ENCODE assay signal across 10 mouse cellular contexts in the genomic region with DNA sequence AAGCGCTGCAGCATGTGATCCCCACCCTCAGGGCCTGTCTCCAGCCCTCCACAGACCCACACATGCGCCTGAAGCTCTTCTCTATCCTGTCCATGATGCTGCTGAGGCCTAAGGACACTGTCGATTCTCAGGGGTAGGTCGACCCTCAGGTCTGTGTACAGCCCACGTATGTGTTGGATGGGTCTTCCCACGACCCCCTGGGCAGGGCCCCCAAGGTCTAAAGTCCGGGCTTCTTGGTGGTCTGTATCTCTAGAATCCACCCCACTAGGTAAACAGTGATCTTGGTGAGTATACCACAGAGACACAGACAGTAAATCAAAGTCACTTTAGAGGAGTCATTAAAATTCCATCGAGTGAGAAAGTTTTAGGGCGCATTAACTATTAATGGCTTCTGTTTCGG. TPM values are rescaled to one million over a fixed set of nuclear protein-coding genes. Genes with fewer than 3 reads are reported as not detected.
DNase-seq lines count a peak whose midpoint lies in the region; ATAC-seq and TF ChIP-seq lines count a peak whose summit lies in the region.
"Had no signal": no experiment of that assay in that cellular context is flagged by ENCODE, and none has a peak within 500 bp of the region (broad histone marks: within the 10 kb centered on the region; RNA-seq: fewer than 3 reads in every experiment).

No protein-coding gene starts in this region.

- CTCF ChIA-PET in Patski (lab: Charles Lee), result no interaction called here

- no peak overlapping the region for H3K4me2 ChIP-seq in hindbrain, embryonic 13.5 days
- no peak overlapping the region for H3K4me2 ChIP-seq in hindbrain, embryonic 12.5 days (replicated peaks)
- H3K4me2 ChIP-seq in embryonic facial prominence, embryonic 14.5 days (ENCODE audit: low read depth, low read length), result no peak overlapping the region
- no peak overlapping the region for H3K4me2 ChIP-seq in midbrain, embryonic 11.5 days
- H3K4me2 ChIP-seq: liver, embryonic 11.5 days had no signal

- H3K4me3 ChIP-seq in hindbrain, embryonic 13.5 days, result no peak overlapping the region
- H3K4me3 ChIP-seq in hindbrain, embryonic 12.5 days, result no peak overlapping the region
- no peak overlapping the region for H3K4me3 ChIP-seq in embryonic facial prominence, embryonic 14.5 days (ENCODE audit: low read depth, low read length)
- H3K4me3 ChIP-seq in midbrain, embryonic 11.5 days (ENCODE audit: low read depth, low read length), result no peak overlapping the region

- peak; percentile 10 for DNase-seq in Patski (ENCODE audit: low read depth, low spot score)
- DNase-seq in embryonic facial prominence, embryonic 14.5 days (ENCODE audit: low spot score), result no peak
- DNase-seq in midbrain, embryonic 11.5 days (ENCODE audit: low spot score, missing footprints), result no peak
- no peak for DNase-seq in urinary bladder, postnatal 36 days (ENCODE audit: low spot score in 2 of 2)
- no peak for DNase-seq in right cerebral cortex, postnatal 14 days
- DNase-seq in thymus, postnatal 14 days, result no peak
- DNase-seq: cerebellum, adult 2 months had no signal

- no peaks in the 10 kb centered on the region for H3K27me3 ChIP-seq in hindbrain, embryonic 13.5 days
- H3K27me3 ChIP-seq in hindbrain, embryonic 12.5 days, result no peaks in the 10 kb centered on the region
- H3K27me3 ChIP-seq in Patski, result no peaks in the 10 kb centered on the region
- H3K27me3 ChIP-seq in embryonic facial prominence, embryonic 14.5 days (replicated peaks; ENCODE audit: control insufficient read depth, insufficient read depth, low read length), result no peaks in the 10 kb centered on the region
- no peaks in the 10 kb centered on the region for H3K27me3 ChIP-seq in midbrain, embryonic 11.5 days (ENCODE audit: control insufficient read depth, insufficient read depth, low read length)

- no peaks in the 10 kb centered on the region for H3K9me3 ChIP-seq in hindbrain, embryonic 13.5 days
- no peaks in the 10 kb centered on the region for H3K9me3 ChIP-seq in hindbrain, embryonic 12.5 days (replicated peaks)
- H3K9me3 ChIP-seq in embryonic facial prominence, embryonic 14.5 days (ENCODE audit: control insufficient read depth, low read length), result no peaks in the 10 kb centered on the region
- H3K9me3 ChIP-seq in midbrain, embryonic 11.5 days (ENCODE audit: control insufficient read depth, low read length), result no peaks in the 10 kb centered on the region

- peaks cover 77% of the 10 kb centered on the region for H3K36me3 ChIP-seq in hindbrain, embryonic 13.5 days
- H3K36me3 ChIP-seq in hindbrain, embryonic 12.5 days, result peaks cover 76% of the 10 kb centered on the region
- H3K36me3 ChIP-seq in embryonic facial prominence, embryonic 14.5 days (ENCODE audit: control insufficient read depth, insufficient read depth, low read length), result peaks cover 67% of the 10 kb centered on the region
- peaks cover 9% of the 10 kb centered on the region for H3K36me3 ChIP-seq in midbrain, embryonic 11.5 days (ENCODE audit: control insufficient read depth, insufficient read depth, low read length)

- no peak for ATAC-seq in hindbrain, embryonic 13.5 days (ENCODE audit: low FRiP score)
- ATAC-seq in hindbrain, embryonic 12.5 days (ENCODE audit: low FRiP score), result no peak
- no peak for ATAC-seq in Patski
- ATAC-seq in embryonic facial prominence, embryonic 14.5 days (ENCODE audit: low read depth), result no peak
- no peak for ATAC-seq in midbrain, embryonic 11.5 days (ENCODE audit: low FRiP score)

- in situ Hi-C loops in Patski (cut with MboI; ENCODE audit: low pct_unique_long_range_greater_than_20kb), result no loop called here

- peaks cover 14% of the 10 kb centered on the region for H3K4me1 ChIP-seq in hindbrain, embryonic 13.5 days (replicated peaks)
- H3K4me1 ChIP-seq in hindbrain, embryonic 12.5 days, result peaks cover 4% of the 10 kb centered on the region; the same call in 1 of the 2 replicates
- H3K4me1 ChIP-seq in embryonic facial prominence, embryonic 14.5 days (ENCODE audit: control insufficient read depth, insufficient read depth, low read length), result no peaks in the 10 kb centered on the region
- H3K4me1 ChIP-seq in midbrain, embryonic 11.5 days (ENCODE audit: control insufficient read depth, insufficient read depth, low read length), result peaks cover 4% of the 10 kb centered on the region; the same call in 1 of the 2 replicates

- POLR2A ChIA-PET in Patski (lab: Charles Lee), result interaction anchor here (0.6 to 0.8 kb wide), 3 partner anchors 27 to 571 kb away, joined by 3 to 8 read pairs (median 7); partner anchors contain the start of gene Sun1

- 75% methylated on average over 10 of the region's 10 CpGs for WGBS in hindbrain, embryonic 13.5 days
- 79% methylated on average over 10 of the region's 10 CpGs for WGBS in hindbrain, embryonic 12.5 days
- 72% methylated on average over 10 of the region's 10 CpGs for WGBS in embryonic facial prominence, embryonic 14.5 days
- 71% methylated on average over 10 of the region's 10 CpGs for WGBS in midbrain, embryonic 11.5 days

- H3K9ac ChIP-seq in hindbrain, embryonic 13.5 days, result peak overlapping the region; percentile 1; the same call in 1 of the 2 replicates
- H3K9ac ChIP-seq in hindbrain, embryonic 12.5 days, result no peak overlapping the region
- peak overlapping the region; percentile 22 for H3K9ac ChIP-seq in embryonic facial prominence, embryonic 14.5 days (ENCODE audit: low read depth, low read length)
- no peak overlapping the region for H3K9ac ChIP-seq in midbrain, embryonic 11.5 days (ENCODE audit: low read length)

- H3K27ac ChIP-seq in hindbrain, embryonic 13.5 days, result peak overlapping the region; percentile 35; the same call in 1 of the 2 replicates
- no peak overlapping the region for H3K27ac ChIP-seq in hindbrain, embryonic 12.5 days
- H3K27ac ChIP-seq in embryonic facial prominence, embryonic 14.5 days (replicated peaks; ENCODE audit: low read depth, low read length), result no peak overlapping the region
- H3K27ac ChIP-seq in midbrain, embryonic 11.5 days (ENCODE audit: low read depth, low read length), result peak overlapping the region; percentile 20; the same call in 1 of the 2 replicates

- no peak for TF ChIP-seq CTCF in Patski (IDR thresholded peaks at IDR 0.05)

RNA-seq across cellular contexts. Expression of gene Dnaaf5, which starts 24.1 kb away (rescaled TPM):
- polyA plus RNA-seq in hindbrain, embryonic 13.5 days (2015; fragmentation: Nextera tagmentation; extraction: Ambion mirVana), result 3.1 and 3.7 TPM in 2 replicates
- 6.5 and 8.0 TPM in 2 replicates for polyA plus RNA-seq in hindbrain, embryonic 12.5 days (2016; fragmentation: Nextera tagmentation; extraction: Ambion mirVana)
- polyA plus RNA-seq in Patski (2021), result 45.6 TPM
- 5.2 and 5.8 TPM in 2 replicates for polyA plus RNA-seq in embryonic facial prominence, embryonic 14.5 days (2014; fragmentation: Nextera tagmentation; extraction: Ambion mirVana)
- polyA plus RNA-seq in midbrain, embryonic 11.5 days (2014; fragmentation: Nextera tagmentation; extraction: Ambion mirVana), result 5.2 and 5.3 TPM in 2 replicates

RNA-seq across cellular contexts. Expression of gene Prkar1b, which starts 24.3 kb away (rescaled TPM):
- polyA plus RNA-seq in hindbrain, embryonic 13.5 days (2015; fragmentation: Nextera tagmentation; extraction: Ambion mirVana), result 179 and 194 TPM in 2 replicates
- polyA plus RNA-seq in hindbrain, embryonic 12.5 days (2016; fragmentation: Nextera tagmentation; extraction: Ambion mirVana), result 70.1 and 72.6 TPM in 2 replicates
- 0.55 TPM for polyA plus RNA-seq in Patski (2021)
- 22.8 and 26.1 TPM in 2 replicates for polyA plus RNA-seq in embryonic facial prominence, embryonic 14.5 days (2014; fragmentation: Nextera tagmentation; extraction: Ambion mirVana)
- 19.5 and 20.2 TPM in 2 replicates for polyA plus RNA-seq in midbrain, embryonic 11.5 days (2014; fragmentation: Nextera tagmentation; extraction: Ambion mirVana)

RNA-seq across cellular contexts. Expression of gene Sun1, which starts 26.3 kb away (rescaled TPM):
- 43.6 and 44.7 TPM in 2 replicates for polyA plus RNA-seq in hindbrain, embryonic 13.5 days (2015; fragmentation: Nextera tagmentation; extraction: Ambion mirVana)
- polyA plus RNA-seq in hindbrain, embryonic 12.5 days (2016; fragmentation: Nextera tagmentation; extraction: Ambion mirVana), result 50.4 and 55.3 TPM in 2 replicates
- polyA plus RNA-seq in Patski (2021), result 107 TPM
- 56.3 and 59.5 TPM in 2 replicates for polyA plus RNA-seq in embryonic facial prominence, embryonic 14.5 days (2014; fragmentation: Nextera tagmentation; extraction: Ambion mirVana)
- 41.9 and 44.6 TPM in 2 replicates for polyA plus RNA-seq in midbrain, embryonic 11.5 days (2014; fragmentation: Nextera tagmentation; extraction: Ambion mirVana)

Comparison
In these comparisons a context has a peak if more than half of its experiments do, and no peak if none do; other contexts are left out.
1. H3K27ac ChIP-seq: peak in hindbrain, embryonic 13.5 days (single experiment) and midbrain, embryonic 11.5 days (single experiment); none in hindbrain, embryonic 12.5 days (single experiment) and embryonic facial prominence, embryonic 14.5 days (single experiment).
2. H3K9ac ChIP-seq: peak in hindbrain, embryonic 13.5 days (single experiment) and embryonic facial prominence, embryonic 14.5 days (single experiment); none in hindbrain, embryonic 12.5 days (single experiment) and midbrain, embryonic 11.5 days (single experiment).
3. RNA of gene Prkar1b, which starts 24.3 kb away (polyA plus RNA-seq): 179 to 194 TPM in hindbrain, embryonic 13.5 days, 70.1 to 72.6 TPM in hindbrain, embryonic 12.5 days, 22.8 to 26.1 TPM in embryonic facial prominence, embryonic 14.5 days and 19.5 to 20.2 TPM in midbrain, embryonic 11.5 days; 0.55 TPM in Patski (single experiment); every median in the first group is over 10 times any median in the second.